Mouse (Mus musculus) intestine, embryonic 14.5 days (tissue): ENCODE data around the gene Pth1r. TPM values are rescaled to one million over a fixed set of nuclear protein-coding genes. Genes with fewer than 3 reads are reported as not detected.

ENCODE experiments used
- ATAC-seq: fragments of 200-750 bp; cut with Nextera tagmentation; replicated peaks from 2 replicates; pipeline ENCODE4 v1.8.0; 2017; ENCODE audit warnings: low read depth, moderate number of reproducible peaks, moderate TSS enrichment, moderate library complexity; ENCODE audit not compliant: low FRiP score, low TSS enrichment
- DNase-seq: peaks from one replicate; pipeline ENCODE4 v3.0.0-alpha.2; 2018; ENCODE audit warnings: low spot score
- H3K27ac ChIP-seq: fragments of 300-500 bp; sonication (generic); 2 replicates; pipeline ENCODE4 v1.5.1; 2014; ENCODE audit warnings: low read depth, mild to moderate bottlenecking, control low read depth
- H3K27me3 ChIP-seq: fragments of 300-500 bp; sonication (generic); replicated peaks from 2 replicates; pipeline ENCODE4 v1.6.1; 2014; ENCODE audit warnings: low read length, control low read depth; ENCODE audit not compliant: control insufficient read depth, insufficient read depth
- H3K36me3 ChIP-seq: fragments of 300-500 bp; sonication (generic); 2 replicates; pipeline ENCODE4 v1.6.1; 2014; ENCODE audit warnings: low read length, control low read depth; ENCODE audit not compliant: control insufficient read depth, insufficient read depth
- H3K4me1 ChIP-seq: fragments of 300-500 bp; sonication (generic); replicated peaks from 2 replicates; pipeline ENCODE4 v1.6.1; 2014; ENCODE audit warnings: low read length, control low read depth, mixed read lengths; ENCODE audit not compliant: control insufficient read depth, insufficient read depth
- H3K4me2 ChIP-seq: fragments of 300-500 bp; sonication (generic); 2 replicates; pipeline ENCODE4 v1.6.1; 2014; ENCODE audit warnings: low read length
- H3K4me3 ChIP-seq: fragments of 300-500 bp; sonication (generic); 2 replicates; pipeline ENCODE4 v1.5.1; 2014; ENCODE audit warnings: low read depth, low read length, control low read depth, mixed read lengths
- H3K9ac ChIP-seq: fragments of 300-500 bp; sonication (generic); 2 replicates; pipeline ENCODE4 v1.6.1; 2014; ENCODE audit warnings: mild to moderate bottlenecking, low read length
- H3K9me3 ChIP-seq: fragments of 300-500 bp; sonication (generic); 2 replicates; pipeline ENCODE4 v1.6.1; 2016; ENCODE audit warnings: low read length, control low read depth; ENCODE audit not compliant: control insufficient read depth
- WGBS: fragments of 180-500 bp; shearing (Covaris S2); extraction: QIAGEN DNeasy Blood & Tissue Kit; methylation state at CpG from one replicate; pipeline ENCODE4 v1.1.7; 2014; 5-methylcytosine and 5-hydroxymethylcytosine counted together
- polyA plus RNA-seq: library from polyadenylated mRNA; unstranded; fragments of >200 nt; fragmentation: Nextera tagmentation; extraction: Ambion mirVana; gene quantifications from 2 replicates; pipeline ENCODE4 v1.2.1, GENCODE M21; 2014

The Pth1r gene
- polyA plus RNA-seq, 1 experiment from 2014 or later = 25.7 TPM

GRCm38 (mm10) chr9:110681817-110682216, 65.1 kb downstream of the Pth1r start:
- Histone ChIP-seq H3K9ac (no peak overlapping the region), H3K4me2 (no peak overlapping the region), H3K36me3 (peaks cover 5% of the 10 kb centered on the region; the same call in 1 of the 2 replicates), H3K27me3 (no peaks in the 10 kb centered on the region), H3K27ac (no peak overlapping the region), H3K4me1 (peaks cover 28% of the 10 kb centered on the region), H3K4me3 (no peak overlapping the region), H3K9me3 (no peaks in the 10 kb centered on the region)
- DNase-seq (no peak), ATAC-seq (no peak)
- 79% methylated on average over 9 of the region's 9 CpGs for WGBS

GRCm38 (mm10) chr9:110680736-110681507, 66.0 kb downstream of the Pth1r start:
- Histone ChIP-seq H3K9ac (no peak overlapping the region), H3K4me3 (no peak overlapping the region), H3K27ac (no peak overlapping the region), H3K4me2 (no peak overlapping the region), H3K27me3 (no peaks in the 10 kb centered on the region), H3K9me3 (no peaks in the 10 kb centered on the region), H3K4me1 (peaks cover 28% of the 10 kb centered on the region), H3K36me3 (peaks cover 5% of the 10 kb centered on the region; the same call in 1 of the 2 replicates)
- DNase-seq (no peak), ATAC-seq (no peak)
- 86% methylated on average over 7 of the region's 7 CpGs for WGBS

- WGBS = 68% methylated on average over 5 of the region's 5 CpGs
- ATAC-seq = no peak
- H3K4me3 ChIP-seq = no peak overlapping the region
These were observed 68.1 kb downstream of the Pth1r start for GRCm38 (mm10) chr9:110678886-110679285.

GRCm38 (mm10) chr9:110676492-110676911, 70.4 kb downstream of the Pth1r start:
- H3K27ac ChIP-seq = peak overlapping the region; percentile 4; the same call in 1 of the 2 replicates
- no peaks in the 10 kb centered on the region; the same call in none of the 2 replicates for H3K4me1 ChIP-seq
- H3K27me3 ChIP-seq = no peaks in the 10 kb centered on the region
- no peak overlapping the region for H3K9ac ChIP-seq
- ATAC-seq (peak; percentile 63; the same call in 1 of the 2 replicates), DNase-seq (no peak)
- H3K36me3 ChIP-seq = peaks cover 5% of the 10 kb centered on the region; the same call in 1 of the 2 replicates
- H3K9me3 ChIP-seq = no peaks in the 10 kb centered on the region
- WGBS = 76% methylated on average over 8 of the region's 8 CpGs
- no peak overlapping the region for H3K4me2 ChIP-seq
- no peak overlapping the region for H3K4me3 ChIP-seq

More at GRCm38 (mm10) chr9:110678886-110679285, 68.1 kb downstream of the Pth1r start:
- Histone ChIP-seq H3K36me3 (peaks cover 5% of the 10 kb centered on the region; the same call in 1 of the 2 replicates), H3K27ac (no peak overlapping the region), H3K9ac (no peak overlapping the region), H3K4me2 (no peak overlapping the region), H3K27me3 (no peaks in the 10 kb centered on the region), H3K4me1 (peaks cover 15% of the 10 kb centered on the region), H3K9me3 (no peaks in the 10 kb centered on the region)
- DNase-seq = no peak

- no peak for ATAC-seq
- Histone ChIP-seq H3K4me1 (no peaks in the 10 kb centered on the region; the same call in none of the 2 replicates), H3K9ac (no peak overlapping the region), H3K9me3 (no peaks in the 10 kb centered on the region), H3K36me3 (no peaks in the 10 kb centered on the region), H3K4me2 (no peak overlapping the region), H3K4me3 (no peak overlapping the region), H3K27me3 (no peaks in the 10 kb centered on the region), H3K27ac (no peak overlapping the region)
- 67% methylated on average over 10 of the region's 10 CpGs for WGBS
- no peak for DNase-seq
These were observed 73.7 kb downstream of the Pth1r start for GRCm38 (mm10) chr9:110673107-110673752.

- H3K9me3 ChIP-seq = no peaks in the 10 kb centered on the region
- H3K27ac ChIP-seq = no peak overlapping the region
- WGBS = 63% methylated on average over 7 of the region's 7 CpGs
- no peak for ATAC-seq
- H3K4me3 ChIP-seq = no peak overlapping the region
- H3K36me3 ChIP-seq = no peaks in the 10 kb centered on the region
- H3K4me1 ChIP-seq = no peaks in the 10 kb centered on the region; the same call in none of the 2 replicates
- H3K4me2 ChIP-seq = no peak overlapping the region
- no peak overlapping the region for H3K9ac ChIP-seq
- DNase-seq = no peak
- no peaks in the 10 kb centered on the region for H3K27me3 ChIP-seq
These were observed 74.4 kb downstream of the Pth1r start for GRCm38 (mm10) chr9:110672462-110673106.

Other genes starting within 250 kb of the Pth1r start
- 49.7 and 55.2 TPM in 2 replicates for gene Setd2, start 214.5 kb downstream of the Pth1r start, polyA plus RNA-seq
- 21.9 and 23.4 TPM in 2 replicates for gene Nradd, start 122.7 kb downstream of the Pth1r start, polyA plus RNA-seq
- gene Nbeal2, start 93.0 kb downstream of the Pth1r start, polyA plus RNA-seq = 4.0 and 4.7 TPM in 2 replicates
- gene Ccdc12, start 90.6 kb downstream of the Pth1r start, polyA plus RNA-seq = 177 and 187 TPM in 2 replicates
- gene Myl3, start 5.3 kb downstream of the Pth1r start, polyA plus RNA-seq = 0.23 and 1.6 TPM in 2 replicates
- not detected in 2 replicates for gene Prss42, start 51.0 kb upstream of the Pth1r start, polyA plus RNA-seq
- gene Prss44, start 66.8 kb upstream of the Pth1r start, polyA plus RNA-seq = not detected in 2 replicates
- not detected in 2 replicates for gene Prss43, start 79.5 kb upstream of the Pth1r start, polyA plus RNA-seq
- not detected in 2 replicates for gene Prss45, start 87.4 kb upstream of the Pth1r start, polyA plus RNA-seq
- not detected in 2 replicates for gene Prss46, start 97.4 kb upstream of the Pth1r start, polyA plus RNA-seq
- gene Prss50, start 110.8 kb upstream of the Pth1r start, polyA plus RNA-seq = 0.28 and 0.68 TPM in 2 replicates
- 5.0 and 5.9 TPM in 2 replicates for gene Als2cl, start 132.7 kb upstream of the Pth1r start, polyA plus RNA-seq
- gene Tmie, start 133.0 kb upstream of the Pth1r start, polyA plus RNA-seq = 0.40 and 0.54 TPM in 2 replicates
- not detected in 2 replicates for gene Fam240a, start 169.7 kb upstream of the Pth1r start, polyA plus RNA-seq
- not detected in 2 replicates for gene Tdgf1, start 199.0 kb upstream of the Pth1r start, polyA plus RNA-seq
- 0.12 and 0.27 TPM in 2 replicates for gene Lrrc2, start 204.4 kb upstream of the Pth1r start, polyA plus RNA-seq
- 0.14 TPM in 1 of 2 replicates, not detected in the other for gene Rtp3, start 243.4 kb upstream of the Pth1r start, polyA plus RNA-seq